Mouse (Mus musculus) mesoderm, embryonic 11.5 days (tissue): ENCODE measurements at regions not wholly inside any gene's neighbourhood (a gene's known extent, or its start where the extent isn't known, plus 50 kb on each side); places are given as distances from the start of the nearest gene placed in this dataset.

Experiments used
- DNase-seq: peaks from one replicate; pipeline ENCODE4 v3.0.0-alpha.2; 2012; ENCODE audit warnings: low read depth, low spot score

DNA sequence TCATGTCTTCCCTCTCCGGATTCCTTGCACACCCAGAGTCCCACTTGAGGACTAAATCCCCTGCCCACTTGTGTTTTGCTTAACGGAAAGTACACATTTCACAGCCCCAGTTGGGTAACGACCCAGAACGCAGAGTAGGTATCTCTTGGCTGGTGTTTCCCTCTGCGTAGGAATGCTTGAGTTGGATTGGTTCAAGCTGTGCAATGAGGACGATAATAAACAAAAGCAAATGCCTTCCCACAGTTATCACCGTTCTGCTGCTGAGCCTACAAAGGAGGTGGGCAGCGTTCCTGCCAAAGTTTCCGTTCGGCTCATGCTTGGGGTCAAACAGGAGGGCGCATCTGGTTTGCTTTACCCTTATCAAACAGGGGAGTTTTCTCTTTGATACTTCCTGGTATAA, 212.3 kb upstream of the Sfrp2 start:
- DNase-seq = no peak

DNA sequence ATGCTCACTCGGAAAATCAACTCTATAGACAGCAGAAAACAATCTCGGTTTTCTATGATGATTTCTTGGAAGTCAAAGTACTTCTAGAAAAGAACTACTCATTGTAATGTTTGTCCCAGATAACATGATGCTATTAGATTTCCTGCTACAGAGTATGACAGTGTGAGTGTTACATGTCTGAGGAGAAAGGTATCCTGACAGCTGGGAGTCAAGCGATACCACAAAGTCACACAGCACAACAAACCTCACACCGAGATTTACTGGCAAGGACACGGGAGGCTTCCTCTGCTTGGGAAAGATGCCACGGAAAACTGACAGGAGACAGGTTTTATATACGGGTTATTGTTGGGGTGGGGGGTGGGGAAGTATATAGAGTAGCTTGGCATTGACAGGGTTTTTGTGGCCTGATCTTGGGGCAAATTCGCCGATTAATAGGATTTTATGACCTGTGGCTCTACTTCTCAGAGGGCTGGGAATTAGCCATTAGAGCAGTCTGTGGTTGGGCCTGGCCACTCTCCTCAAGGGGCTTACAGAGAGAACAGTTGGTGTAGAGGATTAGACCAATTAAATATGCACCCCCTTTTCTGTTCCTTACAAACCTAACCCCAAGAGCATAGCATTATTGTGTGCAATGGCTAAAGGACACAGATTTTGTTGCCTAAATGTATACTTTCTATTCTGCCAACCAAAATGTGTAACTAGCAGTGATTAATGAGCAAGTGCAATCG, 209.2 kb upstream of the Sfrp2 start:
- DNase-seq = no peak

DNA sequence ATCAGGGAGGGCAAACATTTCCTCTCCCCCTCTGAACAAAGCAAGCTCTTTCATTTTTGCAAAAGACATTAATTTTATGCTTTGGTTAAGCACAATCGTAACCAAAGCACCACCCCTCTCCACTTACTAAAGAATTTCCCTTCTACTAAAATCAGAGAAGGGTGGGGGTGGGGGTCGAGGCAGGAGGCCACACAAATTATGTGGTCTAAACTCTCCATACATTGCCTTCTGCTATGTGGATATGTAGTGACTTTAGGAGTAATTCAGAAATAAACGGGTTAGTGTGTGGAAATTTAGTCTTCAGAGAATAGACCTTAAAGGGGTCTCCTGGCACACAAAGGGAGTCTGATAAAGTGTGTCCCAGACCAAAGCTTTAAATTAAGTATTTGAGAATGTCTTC, 204.1 kb upstream of the Sfrp2 start:
- DNase-seq = no peak

DNA sequence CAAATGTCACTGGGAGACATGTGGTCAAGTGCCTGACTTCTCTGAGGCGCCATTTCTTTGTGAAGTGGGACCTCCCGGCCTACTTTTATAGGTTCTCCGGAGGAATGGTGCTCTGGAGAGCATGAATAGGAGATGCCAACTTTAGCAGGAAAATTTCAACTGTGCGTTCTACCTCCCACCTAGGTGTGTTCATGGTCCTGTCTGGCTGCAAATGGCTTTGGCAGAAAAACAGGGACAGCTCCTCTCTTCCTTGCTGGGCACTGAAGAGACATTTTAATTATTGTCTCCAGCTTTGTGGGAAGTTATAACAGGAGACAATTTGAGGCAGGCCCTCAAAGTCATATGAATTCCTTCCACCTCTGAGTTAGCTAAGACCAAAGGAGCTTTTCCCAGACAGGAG, 190.6 kb upstream of the Sfrp2 start:
- DNase-seq = no peak

DNA sequence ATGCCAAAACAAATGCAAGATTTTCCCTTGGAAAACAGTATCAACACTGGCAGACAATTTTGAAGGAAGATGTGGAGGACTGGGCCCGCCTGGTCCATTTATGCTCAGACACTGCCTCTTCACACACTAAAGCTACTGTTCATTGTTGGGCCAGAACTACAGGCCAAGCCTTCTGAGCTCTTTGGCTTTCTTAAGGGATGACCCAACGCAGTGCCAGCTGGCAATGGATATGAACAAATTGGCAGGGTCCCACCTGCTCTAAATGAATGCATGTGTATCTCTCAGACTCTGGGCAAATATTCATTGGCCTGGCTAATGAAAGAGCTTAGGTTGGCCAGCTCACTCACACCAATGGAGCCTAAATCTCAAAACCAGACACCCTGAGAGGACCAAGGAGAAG, 190.0 kb upstream of the Sfrp2 start:
- no peak for DNase-seq

DNA sequence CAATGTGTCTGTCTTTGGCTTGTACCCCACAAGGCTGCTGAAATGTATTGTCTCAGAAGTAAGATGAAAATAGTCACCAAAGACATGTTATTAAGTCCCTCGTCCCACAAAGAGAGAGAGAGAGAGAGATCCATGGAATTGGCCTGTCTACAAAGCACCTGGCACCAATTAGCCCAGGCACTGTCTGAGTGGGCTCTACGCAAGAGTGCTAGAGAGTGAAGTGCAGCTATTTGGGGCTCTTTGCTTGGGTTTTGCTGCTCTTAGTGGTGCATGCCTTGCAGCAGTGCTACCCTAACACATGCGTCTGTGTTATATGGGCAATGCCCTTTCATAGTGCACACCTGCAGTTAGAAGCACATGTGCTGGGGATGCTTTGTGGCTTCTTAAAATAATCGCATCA, 185.4 kb upstream of the Sfrp2 start:
- DNase-seq = no peak

GRCm38 (mm10) chr3:83582256-83582655, 183.9 kb upstream of the Sfrp2 start:
- no peak for DNase-seq

- peak; percentile 66 for DNase-seq
These were observed 182.9 kb upstream of the Sfrp2 start for GRCm38 (mm10) chr3:83583071-83583672.

DNA sequence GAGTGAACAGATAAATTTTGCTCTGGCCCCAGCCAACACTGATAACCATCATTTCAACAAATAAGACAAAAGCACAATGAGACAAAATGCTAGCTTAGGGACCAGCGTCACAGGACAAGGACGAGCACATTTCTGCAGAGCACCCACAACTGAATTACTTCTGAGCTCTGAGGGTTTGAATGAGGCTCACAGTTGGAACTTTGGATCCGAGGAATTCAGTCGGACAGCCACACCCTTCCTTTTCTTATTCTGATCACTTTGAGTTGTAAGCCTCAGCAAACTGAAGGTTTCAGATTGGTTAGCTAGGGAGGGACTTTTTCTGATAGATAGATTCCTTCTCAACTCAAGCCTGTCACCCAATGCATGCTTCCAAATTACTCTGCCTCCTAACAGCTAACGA, 180.0 kb upstream of the Sfrp2 start:
- DNase-seq = no peak

DNA sequence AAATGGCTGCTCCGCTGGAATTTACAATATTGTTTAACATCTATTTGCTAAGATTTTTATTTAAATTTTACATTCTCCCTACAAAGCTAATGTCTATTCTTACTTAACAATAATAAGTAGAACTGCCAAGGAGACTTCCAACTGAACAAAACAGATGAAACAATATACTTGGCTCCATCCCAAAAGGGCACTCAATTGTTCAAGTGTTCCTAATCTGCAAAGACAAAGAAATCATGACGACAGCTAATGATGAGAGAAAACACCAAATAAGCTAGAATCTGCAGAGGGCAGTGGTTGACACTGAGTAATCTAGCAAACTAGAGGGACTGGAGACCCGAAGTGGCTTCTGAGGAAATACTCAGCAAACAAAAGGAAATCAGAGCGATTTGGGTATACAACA, 179.6 kb upstream of the Sfrp2 start:
- no peak for DNase-seq

DNA sequence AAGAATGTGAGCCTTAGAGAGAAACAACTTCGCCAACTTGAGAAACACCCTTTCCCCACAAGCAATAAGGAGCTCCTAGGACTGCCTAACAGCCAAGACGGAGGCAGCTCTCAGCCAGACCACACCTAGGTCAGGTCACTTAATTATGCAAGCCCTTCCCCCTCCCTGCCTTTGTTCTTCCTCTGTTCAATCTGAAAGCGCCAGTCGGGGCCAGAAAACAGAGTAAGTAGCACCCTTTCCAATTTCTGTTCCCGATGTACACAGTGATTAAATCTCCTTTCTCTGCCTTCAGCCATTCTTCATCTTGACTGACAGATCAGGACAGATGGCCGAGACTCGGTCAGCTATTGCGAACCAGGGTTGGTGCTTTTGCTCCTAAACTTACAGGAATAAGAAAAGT, 177.0 kb upstream of the Sfrp2 start:
- peak; percentile 30 for DNase-seq

DNA sequence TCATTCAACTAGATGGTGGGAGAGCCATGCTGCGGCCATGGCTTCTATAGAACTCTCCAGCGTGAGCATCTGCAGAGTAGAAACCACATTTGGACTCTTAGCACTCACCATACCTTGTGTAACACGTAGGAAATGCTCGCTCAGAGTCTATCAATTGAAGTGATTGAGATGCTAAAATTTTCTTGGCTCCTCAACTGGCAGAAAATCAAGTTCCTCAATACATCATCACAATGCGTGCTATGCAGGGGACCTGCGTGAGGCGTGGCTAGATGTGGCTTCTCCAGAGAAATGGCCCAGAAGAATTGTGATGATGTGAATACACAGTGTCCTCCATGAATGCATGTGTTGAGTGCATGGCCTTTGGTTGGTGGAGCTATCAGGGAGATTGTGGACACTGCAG, 174.9 kb upstream of the Sfrp2 start:
- DNase-seq = no peak

- no peak for DNase-seq
These were observed 172.8 kb upstream of the Sfrp2 start for GRCm38 (mm10) chr3:83593321-83593720.

DNA sequence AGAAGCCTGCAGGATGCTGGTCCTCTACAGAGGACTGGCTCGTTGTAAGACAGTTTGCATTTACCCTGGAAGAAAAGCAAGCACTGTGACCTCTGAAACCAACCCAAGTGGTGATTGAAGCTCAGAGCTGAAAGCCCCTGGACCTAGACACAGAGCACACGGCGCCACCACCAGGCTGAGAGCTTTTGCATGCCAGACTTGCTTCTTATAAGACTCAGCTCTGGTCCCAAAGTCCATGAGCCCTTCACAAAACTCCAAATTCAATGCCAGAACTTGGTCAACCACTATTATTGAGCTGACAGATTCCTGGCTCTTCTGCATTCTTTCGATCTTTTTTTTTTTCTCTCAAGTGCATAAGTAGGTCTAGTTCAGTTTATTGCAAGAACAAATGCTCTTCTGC, 164.6 kb upstream of the Sfrp2 start:
- DNase-seq = no peak

DNA sequence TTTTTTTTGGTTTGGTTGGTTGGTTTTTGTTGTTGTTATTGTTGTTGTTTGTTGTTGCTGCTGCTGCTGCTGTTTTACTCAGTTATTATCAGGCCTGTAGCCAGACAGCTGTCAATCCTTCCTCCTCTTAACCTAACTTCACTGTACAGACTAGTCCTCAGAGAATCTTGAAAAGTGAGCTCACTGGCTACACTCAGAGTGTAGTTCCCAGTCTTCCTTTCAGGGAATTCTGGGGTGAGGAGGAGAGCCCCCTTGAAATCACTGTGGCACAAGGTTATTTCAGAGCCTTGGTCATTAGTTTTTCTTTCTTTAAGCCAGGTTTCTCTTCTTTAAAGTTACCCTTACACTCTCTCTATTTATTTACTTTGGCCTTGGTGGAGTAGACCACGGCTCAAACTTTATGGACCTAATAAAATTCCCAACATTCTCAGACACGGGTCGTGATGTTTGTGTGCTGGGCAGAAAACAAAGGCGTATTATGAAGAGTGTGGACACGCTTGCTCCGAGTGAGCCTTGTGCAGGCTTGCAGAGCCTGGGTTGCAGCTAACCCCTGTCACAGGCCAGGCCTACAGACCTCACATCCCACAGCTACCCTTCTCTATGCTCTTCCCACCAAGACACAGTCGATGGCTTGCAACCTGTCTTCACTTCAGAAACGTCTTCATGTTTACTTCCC, 156.9 kb upstream of the Sfrp2 start:
- DNase-seq = peak; percentile 43

DNA sequence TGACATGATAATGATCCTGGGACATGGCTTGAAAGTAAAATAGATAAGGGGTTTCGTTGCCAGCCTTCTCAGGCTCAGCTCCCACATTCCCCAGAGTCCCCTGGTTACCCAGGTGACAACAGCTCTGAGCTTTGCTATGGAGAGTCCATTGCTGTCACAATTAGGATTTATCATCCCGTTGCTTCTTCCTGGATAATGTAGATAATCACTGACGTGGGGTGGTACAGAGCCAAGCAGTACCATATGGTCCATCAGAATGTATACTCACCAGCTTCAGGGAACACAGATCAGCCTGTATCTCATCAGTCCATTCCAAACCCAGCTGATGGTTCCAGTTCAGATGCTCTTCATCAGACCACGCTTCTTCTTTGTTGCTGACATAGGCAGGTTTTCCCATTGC, 145.7 kb upstream of the Sfrp2 start:
- no peak for DNase-seq

DNA sequence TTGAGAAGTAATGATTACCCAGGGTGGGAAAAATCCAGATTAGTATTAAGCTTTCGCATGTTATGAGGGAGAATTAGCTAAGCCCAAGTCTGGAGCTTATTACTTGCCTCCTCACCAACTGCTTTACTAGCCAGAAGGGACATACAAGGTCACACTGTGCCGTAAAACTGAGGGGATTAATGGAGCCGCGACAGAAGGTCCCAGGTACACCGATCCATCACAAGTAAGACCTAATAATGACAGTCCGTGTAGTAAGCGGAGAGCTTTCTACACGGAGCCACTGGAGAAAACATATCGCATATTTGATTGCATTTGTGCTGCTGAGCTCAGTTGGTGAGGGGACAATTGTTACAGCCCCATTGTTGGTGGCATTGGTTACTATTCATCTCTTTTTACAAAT, 133.1 kb upstream of the Sfrp2 start:
- DNase-seq = no peak

DNA sequence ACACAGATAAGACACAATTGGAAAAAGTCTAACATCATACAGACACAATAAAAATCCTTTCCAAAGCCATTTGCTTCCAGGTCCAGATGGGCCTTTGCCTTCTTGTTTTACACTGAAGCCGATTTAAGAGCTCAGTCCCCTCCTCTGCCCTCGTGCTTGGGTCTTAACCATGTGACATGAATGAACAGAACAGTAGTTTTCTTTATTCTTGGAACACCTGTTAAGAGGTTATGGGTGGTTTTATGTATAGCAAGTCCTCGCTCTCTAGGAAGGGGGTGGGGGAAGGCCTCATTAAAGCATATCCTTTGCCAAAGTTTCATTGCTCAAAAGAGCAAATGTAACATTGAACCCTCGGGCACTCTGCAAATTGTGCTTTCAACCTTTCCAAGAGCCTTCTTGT, 125.7 kb upstream of the Sfrp2 start:
- no peak for DNase-seq

DNA sequence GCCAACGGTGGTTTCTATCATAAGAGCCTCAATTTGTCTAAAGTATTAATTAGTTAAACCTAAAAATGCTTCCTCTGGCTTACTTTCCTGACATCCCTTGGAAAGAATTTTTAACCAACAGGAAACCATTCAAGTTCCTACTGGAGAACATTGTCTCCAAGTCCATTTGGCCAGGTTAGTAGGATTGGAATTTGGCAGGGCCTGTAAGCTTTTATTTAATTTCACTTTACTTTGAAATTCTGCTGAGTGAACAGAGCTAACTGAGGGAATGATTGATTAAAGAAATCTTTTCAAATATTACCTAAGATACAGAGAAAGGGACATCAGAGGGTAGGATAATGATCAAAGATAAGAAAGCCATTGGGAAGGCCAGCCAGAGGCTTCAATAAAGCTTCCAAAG, 102.4 kb upstream of the Sfrp2 start:
- no peak for DNase-seq

DNA sequence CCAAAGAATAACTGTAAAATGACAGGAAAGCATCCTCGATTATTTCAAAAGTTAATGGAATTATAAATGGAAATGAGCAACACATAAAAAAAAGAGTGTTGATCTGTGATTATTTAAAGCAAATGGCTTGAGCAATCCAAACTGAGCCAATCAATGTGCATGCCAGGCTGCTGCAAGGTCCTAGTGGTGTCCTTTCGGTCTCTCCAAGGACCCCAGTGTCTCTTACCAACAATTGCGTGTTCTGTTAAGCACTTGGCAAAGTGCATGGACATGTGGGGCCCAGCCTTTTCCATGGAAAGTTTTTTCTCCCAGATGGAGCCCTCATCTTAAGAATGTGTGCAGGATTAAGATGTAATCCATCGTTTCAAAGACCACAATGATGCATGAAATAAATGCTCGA, 90.0 kb upstream of the Sfrp2 start:
- DNase-seq = no peak

- DNase-seq = no peak
These were observed 79.5 kb upstream of the Sfrp2 start for GRCm38 (mm10) chr3:83686611-83687010.

DNA sequence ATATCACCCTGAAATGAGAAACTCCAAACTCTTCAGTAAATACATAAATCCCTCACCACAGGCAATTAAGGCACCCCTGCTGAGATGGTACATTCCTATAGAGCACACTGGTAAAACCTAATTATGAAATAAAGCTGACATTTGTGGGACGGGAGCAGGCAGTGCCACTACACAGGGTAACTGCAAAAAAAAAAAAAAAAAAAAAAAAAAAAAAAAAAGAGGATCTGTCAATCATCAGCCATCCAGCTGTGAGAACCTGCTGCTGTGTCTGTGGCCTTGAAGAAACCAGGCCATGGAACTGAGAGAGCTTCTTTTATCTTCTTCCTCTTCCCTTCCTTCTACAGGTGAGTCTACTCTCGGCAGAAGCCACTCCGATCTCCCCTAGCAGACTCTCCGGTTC, 78.6 kb upstream of the Sfrp2 start:
- DNase-seq = no peak
